Mouse (Mus musculus) frontal cortex, postnatal 10 days (tissue): Measurements from ENCODE around the gene Togaram2.

Experiments
- DNase-seq, 2 experiments: peaks; one replicate each; pipeline ENCODE4 v3.0.0; 2022; ENCODE audit warnings: low spot score in 2 of 2, mixed read lengths in 1 of 2

Gene Togaram2

DNA sequence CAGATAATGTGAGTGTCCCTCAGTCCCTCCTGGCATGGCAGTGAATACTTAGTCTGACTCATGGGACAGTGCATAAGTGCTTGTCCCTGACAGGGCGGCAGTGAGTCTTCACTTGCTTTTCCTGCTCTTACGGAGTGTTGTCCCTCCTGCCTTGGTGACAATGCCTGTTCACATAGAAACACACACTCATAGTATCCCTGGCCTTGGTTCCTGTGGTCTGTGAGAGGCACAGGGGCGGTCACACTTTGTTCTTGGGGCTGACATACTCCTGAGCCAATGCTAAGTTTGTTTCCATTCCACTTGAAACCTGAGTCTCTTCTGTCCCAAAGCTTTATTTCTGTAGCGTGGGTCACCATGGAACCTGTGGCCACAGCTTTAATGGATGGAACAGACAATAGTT lies 9.3 kb downstream of the Togaram2 start:
- no peak for DNase-seq

DNA sequence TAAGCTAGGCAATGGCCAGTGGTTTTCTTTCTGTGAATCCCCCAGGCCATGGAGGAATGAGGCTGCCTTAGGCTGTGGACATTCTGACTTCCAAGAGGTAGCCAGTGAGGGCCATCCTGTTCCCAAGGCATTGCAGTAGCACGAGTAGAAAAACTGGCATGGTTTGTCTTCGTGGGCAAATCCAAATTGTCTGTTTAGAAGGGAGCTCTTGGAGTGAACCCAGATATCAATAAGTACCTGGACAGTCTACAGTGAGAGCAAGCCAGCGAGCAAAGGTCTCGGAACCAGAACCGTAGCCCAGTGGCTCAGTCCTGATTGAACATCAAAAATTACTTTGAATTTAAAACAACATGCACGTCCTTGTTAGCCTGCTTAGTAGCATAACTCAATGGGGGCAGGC lies 10.2 kb downstream of the Togaram2 start:
- DNase-seq = no peak

DNA sequence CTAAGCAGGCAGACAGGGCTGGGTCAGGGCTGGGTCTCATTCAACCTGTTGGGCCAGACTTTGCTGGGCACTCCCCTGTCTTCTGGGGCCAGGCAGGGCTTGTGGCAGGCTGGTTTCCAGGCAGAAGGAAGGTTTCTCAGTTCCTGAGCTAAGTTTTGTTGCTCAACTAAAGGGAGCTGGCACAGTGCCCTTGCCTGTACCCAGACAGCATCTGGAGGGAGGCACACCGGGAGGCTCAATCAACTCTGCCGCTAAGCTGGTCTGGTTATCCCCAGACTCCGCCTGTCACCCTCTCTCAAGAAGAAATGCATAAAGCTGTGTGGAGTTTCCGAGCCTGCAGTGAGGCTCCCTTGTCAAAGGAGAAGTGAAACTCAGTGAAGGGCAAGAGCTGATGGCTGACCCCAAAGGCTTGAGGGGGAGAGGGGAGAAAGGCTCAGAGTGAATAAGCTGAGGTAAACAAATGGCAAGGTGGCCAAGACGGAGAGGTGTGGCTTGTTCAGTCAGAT lies 11.1 kb downstream of the Togaram2 start:
- DNase-seq = no peak

DNA sequence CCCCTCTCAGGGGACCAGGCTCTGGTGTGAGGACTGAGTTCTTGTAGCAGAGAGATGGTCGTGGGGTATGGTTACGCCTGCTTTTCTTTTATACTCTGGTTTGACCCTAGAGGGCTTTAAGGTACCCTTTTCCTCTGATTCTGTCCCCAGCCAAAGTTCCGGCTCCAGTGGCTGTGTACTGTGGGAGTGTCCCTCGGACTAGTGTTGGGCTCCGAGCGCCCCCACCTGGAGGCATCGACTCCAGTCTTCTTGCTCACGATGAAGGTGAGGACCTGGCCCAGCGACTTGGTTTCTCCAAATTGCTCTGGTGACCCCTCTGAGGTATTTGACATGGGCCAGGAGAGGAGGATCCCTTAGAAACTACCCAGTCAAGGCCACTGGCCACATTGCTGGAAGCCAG lies 14.4 kb downstream of the Togaram2 start:
- DNase-seq = no peak

DNA sequence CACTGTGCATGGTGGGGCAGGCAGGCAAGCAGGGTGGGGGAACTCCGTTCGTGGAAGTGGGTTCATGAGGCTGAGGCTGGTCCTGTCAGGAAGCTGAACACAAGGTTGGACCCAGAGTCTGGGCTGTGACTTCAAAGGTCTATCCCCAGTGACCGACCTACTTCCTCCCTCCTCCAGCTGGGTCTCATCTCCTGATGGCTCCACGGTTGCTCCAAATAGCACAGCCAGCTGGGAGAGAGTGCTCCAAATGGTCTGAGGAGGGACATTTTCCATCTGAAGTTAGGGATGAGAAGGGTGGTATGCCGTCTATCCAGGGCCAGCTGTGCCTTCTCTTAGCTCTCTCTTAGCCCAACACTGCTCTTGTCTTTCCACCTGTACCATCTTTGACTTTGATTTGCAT lies 16.8 kb downstream of the Togaram2 start:
- no peak for DNase-seq

DNA sequence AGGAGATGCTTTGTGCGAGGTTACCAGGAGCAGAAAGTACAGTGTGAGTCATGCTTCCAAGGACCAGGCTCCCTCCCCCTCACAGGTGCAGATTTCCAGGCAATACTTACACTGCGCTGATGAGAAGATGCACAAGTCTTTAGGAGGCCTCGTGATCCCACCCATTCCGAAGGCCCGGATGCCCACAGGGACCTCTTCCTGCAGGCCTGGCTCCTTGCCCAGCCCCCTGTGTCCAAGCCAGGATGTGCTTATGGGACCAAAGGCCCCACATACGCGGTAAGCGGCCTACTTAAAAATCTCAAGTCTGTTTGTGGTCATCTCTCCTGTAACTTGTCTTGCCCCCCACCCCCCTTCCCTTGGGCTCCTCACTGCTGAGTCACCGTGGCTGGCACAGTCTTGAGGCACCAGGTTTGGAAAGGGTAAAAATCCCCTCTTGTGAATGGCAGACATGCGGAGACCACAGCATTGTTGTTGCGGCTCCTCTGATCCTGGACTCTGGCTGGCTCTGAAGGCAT lies 18.4 kb downstream of the Togaram2 start:
- peak in 1 of 2 experiments; percentile 32 for DNase-seq

DNA sequence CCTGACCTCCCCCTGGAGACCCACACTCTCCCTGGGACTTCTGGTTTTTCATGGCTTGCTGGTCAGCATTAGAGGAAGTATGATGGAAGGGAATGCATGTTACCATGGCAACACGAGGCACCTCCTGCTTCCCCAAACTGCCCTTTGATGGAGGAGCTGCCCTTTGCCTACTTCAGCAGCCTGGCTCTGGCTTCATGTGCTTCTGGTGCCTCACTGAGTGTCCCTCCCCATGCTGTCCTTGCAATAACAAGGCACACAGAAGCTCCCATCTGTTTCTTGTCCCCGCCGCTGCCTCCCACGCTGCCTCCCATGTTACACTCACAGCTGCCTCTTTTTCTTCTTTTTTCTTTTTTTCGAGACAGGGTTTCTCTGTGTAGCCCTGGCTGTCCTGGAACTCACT lies 20.3 kb downstream of the Togaram2 start:
- DNase-seq = peak; percentile 37 to 38

DNA sequence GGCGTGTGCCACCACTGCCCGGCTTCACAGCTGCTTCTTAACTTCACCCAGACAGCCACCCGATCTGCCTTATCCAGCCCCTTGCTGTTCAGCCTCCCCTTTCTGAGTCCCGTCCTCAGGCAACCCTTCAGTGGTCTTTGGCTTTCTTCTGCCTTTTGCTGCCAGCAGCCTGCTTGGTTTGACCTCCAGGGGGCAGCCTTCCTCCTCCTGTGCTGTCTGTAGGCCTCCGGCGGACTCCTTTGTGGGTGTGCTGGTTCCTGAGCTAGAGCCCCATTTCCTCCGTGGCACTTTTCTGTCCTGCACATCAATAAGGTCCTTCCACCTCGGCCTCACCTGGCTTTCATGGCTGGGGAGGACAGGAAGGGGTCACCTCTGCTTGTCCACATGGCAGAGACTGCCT lies 20.7 kb downstream of the Togaram2 start:
- DNase-seq = no peak

DNA sequence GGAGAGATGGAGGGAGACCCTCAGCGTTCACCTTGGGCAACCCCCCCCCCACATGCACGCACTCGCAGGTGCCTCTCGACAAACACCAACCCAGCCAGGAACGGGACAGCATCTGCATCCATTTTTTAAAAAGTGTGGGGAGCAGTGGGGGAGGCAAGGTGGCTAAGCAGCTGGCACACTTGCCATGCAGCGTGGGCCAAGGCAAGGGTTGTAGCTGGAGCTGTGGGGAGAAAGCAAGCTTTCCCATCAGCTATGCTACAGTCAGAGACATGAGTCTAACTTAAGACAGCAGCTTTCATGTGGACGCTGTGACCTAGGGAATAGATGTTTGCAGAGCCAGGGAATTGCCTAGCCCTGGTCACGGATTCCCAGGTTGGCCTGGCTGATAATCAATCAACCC lies 22.1 kb downstream of the Togaram2 start:
- no peak for DNase-seq

DNA sequence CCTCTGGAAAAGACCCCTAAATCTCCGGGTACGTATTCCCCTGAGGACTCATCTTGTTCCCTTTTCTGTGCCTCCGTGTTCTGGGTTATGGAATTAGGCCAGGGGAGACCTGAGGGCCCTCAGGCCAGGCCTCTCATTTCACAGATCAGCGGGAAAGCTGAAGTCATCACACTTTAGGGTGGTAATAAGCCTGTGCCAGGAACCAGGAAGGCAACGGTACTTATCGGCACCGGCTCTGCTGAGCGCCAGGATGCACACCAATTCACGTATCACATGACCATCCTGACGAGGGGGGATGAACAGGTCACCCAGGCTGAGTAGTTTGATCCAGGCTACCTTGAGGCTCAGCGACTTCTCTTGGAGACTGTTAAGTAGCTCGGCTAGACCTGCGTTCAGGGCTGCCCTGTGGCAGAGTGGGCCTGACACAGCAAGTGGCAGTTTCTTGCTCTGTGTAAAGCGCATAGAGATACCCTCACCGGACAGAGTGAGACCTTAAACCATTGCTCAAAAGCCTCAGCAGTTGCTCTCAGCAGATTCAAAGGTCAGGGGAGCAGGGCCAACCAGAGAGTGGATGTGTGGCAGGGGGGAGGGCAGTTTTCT lies 22.8 kb downstream of the Togaram2 start:
- DNase-seq = no peak

DNA sequence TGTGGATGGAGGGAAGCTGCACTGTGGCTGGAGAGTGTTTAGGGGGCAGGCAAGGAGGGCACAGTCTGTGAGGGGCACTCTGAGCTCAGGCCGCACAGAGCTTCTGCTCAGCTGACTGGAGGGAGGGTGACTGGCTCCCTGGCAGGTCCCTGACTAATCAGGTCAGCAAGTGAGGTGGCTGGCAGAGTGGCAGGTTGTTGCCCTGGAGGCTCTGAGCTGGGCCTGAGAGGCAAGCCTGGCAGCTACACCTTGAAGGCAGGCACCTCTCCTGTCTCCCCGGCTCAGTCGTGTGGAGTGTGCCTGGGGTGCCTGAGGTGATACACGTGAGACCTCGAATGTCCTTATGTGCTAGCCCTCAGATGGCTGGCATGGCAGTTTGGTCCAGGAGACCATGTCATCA lies 23.3 kb downstream of the Togaram2 start:
- no peak for DNase-seq

DNA sequence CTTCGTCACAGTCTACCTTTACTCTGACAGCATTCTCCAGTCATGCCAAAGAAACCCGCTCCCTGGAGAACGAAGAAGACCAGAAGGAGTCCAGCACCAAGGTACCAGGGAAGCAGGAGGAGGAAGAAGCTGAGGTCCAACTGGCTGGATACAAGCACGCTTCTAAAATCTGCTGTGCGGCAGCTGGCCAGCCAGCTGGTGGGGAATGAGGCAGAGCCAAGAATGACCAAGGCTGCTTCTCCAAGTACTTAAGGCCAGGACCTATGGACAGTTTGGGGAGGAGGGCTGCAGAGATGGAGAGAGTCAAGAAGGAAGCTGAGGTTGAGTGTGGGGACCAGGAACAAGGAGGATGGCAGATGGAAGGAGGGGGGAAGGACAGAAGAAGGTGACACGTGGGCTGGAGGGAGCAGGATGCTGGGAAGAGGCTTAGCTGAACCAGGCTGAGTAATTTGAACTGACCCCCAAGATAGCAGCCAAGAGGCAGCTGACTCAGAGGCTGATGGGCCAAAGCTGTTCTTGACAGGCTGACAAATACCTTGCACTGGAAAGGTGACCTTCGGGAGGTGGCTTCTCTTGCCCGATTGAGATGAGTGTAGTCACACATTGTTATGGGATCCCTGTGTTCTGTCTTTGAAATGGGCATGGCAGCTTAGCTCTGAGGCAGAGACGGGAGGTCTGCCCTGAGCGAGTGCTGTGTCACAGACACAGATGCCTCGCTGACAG lies 25.0 kb downstream of the Togaram2 start:
- no peak for DNase-seq

DNA sequence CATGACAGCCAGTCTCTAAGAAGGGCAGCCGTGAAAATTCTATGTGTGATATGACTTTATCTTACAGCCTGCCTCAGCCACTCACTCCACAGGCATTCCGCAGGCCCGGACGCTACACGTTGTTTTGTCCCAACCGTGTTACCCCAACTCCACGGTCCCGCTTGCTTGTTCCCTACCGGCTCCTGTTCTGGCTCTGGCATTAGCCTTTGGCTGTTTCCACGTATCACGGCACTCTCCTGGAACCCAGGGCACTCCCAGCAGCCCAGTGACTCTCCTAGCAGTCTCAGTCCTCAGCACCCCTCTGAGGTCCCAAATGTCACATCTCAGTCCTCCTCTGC lies 25.5 kb downstream of the Togaram2 start:
- no peak for DNase-seq

DNA sequence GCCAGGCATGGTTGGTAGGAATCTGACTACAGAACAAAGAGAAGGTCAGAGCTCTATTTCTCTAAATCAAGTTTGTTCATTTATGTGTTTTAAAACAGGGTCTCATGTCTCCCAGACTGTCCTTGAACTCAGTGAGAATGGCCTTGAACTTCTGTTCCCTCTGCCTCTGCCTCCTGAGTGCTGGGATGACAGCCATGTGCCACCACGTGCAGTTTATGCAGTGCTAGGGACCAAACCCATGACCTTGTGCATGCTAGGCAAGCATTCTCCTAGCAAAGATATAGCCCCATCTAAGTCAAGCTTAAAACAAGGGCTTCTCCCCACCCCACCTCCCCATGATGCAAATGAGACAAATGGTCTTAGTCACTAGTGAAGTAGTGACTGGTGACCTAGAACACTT lies 32.1 kb downstream of the Togaram2 start:
- no peak for DNase-seq

DNA sequence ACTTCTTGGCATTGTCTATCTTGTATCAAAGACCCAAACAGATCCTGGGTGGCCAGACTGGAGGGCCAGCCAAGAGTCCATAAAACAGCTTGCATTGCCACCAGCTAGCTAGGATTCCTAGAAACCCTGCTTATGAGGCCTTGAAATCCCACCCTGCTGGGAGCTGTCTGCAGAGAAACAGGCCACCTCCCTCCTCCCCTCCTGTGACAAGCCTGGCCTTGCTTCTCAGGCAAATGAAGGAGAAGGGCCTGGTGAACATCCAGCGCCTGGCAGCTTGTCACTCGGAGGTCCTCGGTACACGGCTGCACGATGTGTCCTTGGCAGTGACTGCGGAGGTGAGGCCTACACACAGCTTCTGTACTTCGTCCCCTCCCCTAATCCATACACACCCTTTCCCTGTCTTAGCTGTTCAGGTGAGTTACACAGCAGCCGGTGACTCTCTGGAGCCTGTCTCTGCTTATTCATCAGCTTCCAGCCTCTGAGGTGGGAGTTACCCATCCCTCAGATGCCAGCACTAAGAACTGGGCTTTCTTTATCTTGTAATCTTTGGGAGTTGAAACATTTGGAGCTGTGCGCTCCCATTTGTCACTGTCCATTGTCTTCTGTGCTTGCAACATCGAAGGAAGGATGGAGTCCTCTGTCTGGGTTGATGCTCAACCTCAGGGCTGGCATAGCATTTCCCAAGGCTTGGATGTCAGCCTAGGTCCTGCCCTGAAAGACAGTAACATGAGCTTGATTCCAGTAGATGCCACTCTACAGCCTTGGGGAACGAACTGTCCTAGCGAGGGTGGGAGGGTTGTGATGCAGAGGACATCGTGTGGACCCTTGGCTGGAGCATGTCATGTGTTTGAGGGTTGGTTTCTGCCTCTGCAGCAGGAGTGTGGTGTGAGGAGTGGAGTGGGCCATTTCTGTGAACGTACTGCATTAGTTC lies 32.8 kb downstream of the Togaram2 start:
- no peak for DNase-seq

DNA sequence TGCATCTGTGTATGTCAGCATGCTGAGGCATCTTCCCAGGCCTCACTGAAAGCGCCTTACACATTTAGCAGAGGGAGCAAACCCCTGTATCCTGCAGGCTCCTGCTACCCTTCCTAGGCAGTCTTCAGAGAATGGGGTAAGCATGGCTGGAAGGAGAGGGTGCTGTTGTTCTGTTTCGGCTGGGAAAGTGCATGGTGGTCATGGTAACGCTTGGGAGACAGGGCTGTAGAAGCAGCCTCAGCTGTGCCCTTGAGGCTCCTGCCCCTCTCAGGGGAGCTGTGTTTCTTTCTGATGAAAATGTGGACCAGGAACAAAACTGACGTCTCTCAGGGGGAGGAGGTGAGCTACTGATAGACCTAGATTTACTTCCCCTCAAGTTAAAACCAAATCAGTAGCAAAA lies 34.7 kb downstream of the Togaram2 start:
- no peak for DNase-seq

DNA sequence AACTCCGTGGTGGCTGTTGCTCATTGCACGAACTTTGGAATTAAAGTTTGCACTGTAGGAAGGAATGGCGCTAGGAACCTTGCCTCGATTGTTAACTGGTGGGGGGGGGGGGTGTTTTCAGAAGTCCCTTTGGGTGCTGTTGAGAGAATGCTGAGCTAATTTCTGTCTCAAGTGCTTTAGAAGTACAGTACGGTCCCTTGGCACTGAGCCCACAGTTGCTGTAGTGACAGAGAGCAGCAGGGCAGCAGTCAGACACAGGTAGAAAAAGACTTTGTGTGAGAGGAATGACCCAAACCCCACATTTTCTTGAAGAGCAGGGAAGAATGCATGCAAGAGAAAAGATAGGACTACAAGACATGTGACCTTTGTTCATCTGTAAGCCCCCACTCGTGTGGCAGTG lies 39.2 kb downstream of the Togaram2 start:
- no peak for DNase-seq

DNA sequence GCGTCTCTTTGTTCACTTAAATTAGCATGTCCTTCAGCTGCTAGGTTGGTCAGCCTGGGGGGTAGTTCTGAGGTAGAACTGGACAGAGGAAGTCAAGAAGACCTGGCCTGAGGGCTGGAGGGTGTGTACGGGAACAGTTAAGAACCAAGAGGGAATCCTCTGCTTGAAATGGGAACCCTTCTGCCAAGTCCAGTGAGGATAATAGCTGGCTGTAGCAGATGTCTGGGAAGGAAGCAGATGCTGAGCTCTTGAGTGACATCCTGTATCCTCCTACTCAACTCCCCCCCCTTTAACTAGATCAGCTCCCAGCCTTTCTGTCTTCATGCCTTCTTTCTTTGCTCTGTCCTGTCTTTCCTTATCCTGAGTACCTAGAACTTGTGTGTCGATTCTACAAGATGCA lies 42.0 kb downstream of the Togaram2 start:
- DNase-seq = no peak

DNA sequence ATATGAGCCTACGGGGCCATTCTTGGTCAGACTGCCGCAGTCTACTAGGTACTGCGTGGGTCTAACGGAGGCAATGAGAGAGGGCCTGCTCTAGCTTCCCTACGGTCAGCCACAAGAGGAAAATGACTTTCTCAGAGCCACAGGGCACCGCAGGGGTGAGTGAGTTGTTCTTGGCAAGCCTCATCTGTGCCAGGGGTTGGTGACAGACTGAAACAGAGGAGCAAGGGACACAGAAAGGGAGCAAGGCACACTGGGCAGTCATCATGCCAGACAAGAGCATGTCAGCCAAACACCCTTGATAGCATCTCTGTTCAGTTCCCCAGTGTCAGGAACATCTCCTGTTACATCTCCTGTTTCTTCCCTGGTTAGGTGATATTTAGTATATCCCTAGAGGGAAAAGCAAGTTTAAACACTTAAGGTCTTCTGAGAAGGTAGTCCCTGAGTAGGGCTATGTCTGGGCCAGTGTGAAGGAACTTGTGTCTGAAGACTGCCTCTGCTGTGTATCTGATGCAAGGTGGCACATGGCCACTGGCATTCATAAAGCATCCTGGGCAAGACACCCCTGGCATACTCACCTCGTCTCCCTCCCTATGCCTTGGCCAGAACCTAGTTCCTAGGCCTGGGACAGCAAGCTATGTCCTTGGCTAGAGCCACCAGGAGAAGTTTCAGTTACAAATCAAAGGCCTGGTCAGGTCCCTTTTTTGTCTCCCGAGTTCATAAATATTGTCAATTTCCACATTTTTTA lies 45.0 kb downstream of the Togaram2 start:
- no peak for DNase-seq

DNA sequence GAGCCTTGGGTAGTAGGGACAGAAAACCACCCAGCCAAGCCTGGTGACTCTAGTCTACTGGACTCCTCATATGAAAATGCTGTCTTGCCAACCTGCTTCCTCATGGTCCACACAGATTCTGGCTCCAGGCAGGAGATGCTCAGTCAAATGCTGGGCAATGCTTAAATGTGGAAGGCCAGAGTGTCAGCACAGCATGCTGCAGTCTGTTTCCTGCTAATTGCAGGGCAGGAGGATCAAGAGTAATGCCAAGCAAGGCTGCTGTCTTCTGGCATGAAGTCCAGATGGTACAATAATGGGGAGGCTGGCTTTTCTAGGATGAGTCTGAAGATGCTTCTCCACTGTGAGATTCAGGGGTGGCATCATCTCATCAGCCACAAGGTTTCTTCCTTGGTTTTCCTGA lies 47.4 kb downstream of the Togaram2 start:
- no peak for DNase-seq

DNA sequence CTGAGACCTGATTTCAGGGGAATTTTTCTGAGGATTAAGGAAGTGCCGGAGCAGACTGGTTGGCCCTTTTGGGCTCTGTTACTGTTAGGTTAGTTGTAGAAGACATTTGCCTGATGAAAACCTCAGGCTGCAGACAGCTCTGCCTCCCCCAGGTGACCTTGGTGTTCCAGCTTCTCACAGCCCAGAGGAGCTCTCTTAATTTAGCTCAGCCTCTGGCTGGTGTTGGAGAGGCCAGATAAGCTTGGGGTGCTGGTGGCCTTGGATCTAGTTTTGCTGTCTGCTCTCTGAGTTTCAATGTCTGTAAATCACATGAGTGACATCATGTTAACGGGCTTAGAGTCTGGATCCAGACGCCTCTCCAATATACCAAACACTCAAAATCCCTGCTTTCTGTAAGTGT lies 48.0 kb downstream of the Togaram2 start:
- no peak for DNase-seq

DNA sequence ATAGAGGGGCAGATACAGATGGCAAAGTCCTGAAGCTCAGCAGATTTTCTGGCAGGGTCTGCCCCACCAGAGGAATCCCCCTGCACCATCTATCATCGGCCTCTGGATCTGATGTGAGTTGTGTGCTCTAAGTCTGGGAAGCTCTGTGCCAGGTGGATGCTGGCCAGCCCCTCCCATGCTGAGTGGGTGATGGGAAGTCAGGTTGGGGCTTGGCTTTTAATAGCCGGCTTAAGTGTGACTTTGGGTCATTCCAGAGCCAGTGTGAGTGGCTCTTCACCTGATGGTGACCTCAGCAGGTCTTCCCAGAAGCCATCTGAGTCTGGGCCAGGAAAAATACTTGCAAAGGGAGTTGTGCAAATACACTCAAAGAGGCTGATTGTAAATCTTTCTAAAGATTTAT lies 57.6 kb downstream of the Togaram2 start:
- no peak for DNase-seq
